In the genomic region with DNA sequence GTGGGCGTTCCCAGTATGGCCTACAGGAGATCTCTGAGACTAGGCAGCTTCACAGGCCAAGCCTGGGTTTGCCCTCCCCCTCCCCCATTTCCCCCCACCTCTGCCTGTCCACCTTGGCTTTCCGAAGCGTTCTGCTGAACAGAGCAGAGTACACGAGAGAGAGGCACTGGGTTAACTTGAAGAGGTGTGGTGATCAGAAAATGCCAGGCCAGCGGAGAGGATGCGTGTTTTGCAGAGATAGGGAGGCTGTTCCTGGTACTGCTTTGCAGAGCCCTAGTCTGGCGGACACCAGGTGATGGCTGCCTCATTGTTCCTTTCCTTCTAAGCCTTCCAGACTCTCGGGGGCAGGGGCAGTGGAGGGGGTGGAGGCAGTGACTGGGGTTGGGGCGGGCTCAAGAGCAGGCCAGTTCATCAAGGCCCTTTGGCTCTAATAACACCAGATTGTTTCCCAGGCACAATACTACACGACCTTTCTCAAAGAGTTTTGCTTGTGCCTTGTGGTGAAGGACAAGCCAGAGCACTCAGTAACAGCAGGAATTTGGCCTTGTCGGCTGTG, we compare ENCODE assay signal across 11 mouse cellular contexts. TPM values are rescaled to one million over a fixed set of nuclear protein-coding genes. Genes with fewer than 3 reads are reported as not detected.
A peak's percentile ranks its signal among the peaks of the same experiment; 100 is the strongest.
DNase-seq lines count a peak whose midpoint lies in the region; ATAC-seq lines count a peak whose summit lies in the region.
"Had no signal": no experiment of that assay in that cellular context is flagged by ENCODE, and none has a peak within 500 bp of the region (broad histone marks: within the 10 kb centered on the region; RNA-seq: fewer than 3 reads in every experiment).

No protein-coding gene starts in this region.

- no peak overlapping the region for H3K4me3 ChIP-seq in forebrain, embryonic 10.5 days
- no peak overlapping the region for H3K4me3 ChIP-seq in forebrain, embryonic 12.5 days (replicated peaks)
- peak overlapping the region; percentile 37 for H3K4me3 ChIP-seq in liver, embryonic 12.5 days
- H3K4me3 ChIP-seq: forebrain, embryonic 13.5 days; hindbrain, embryonic 10.5 days; midbrain, embryonic 15.5 days had no signal

- no peak overlapping the region for H3K4me2 ChIP-seq in forebrain, embryonic 12.5 days
- H3K4me2 ChIP-seq in liver, embryonic 12.5 days, result peak overlapping the region; percentile 58
- H3K4me2 ChIP-seq: forebrain, embryonic 13.5 days; midbrain, embryonic 15.5 days had no signal

- ATAC-seq in forebrain, embryonic 12.5 days (ENCODE audit: low FRiP score), result no peak
- ATAC-seq in liver, embryonic 12.5 days, result peak; percentile 94
- ATAC-seq: forebrain, embryonic 13.5 days; midbrain, embryonic 15.5 days had no signal

- WGBS in forebrain, embryonic 10.5 days, result 65% methylated on average over 11 of the region's 11 CpGs
- WGBS in forebrain, embryonic 12.5 days, result 70% methylated on average over 11 of the region's 11 CpGs
- 16% methylated on average over 11 of the region's 11 CpGs for WGBS in liver, embryonic 12.5 days (ENCODE audit: insufficient replicate concordance)

- peak overlapping the region; percentile 75 for H3K27ac ChIP-seq in forebrain, embryonic 10.5 days
- no peak overlapping the region for H3K27ac ChIP-seq in forebrain, embryonic 12.5 days
- H3K27ac ChIP-seq in liver, embryonic 12.5 days, result peak overlapping the region; percentile 99
- H3K27ac ChIP-seq: forebrain, embryonic 13.5 days; midbrain, embryonic 15.5 days had no signal

- no peaks in the 10 kb centered on the region for H3K27me3 ChIP-seq in forebrain, embryonic 10.5 days (ENCODE audit: poor library complexity, severe bottlenecking)
- H3K27me3 ChIP-seq in forebrain, embryonic 12.5 days, result no peaks in the 10 kb centered on the region
- no peaks in the 10 kb centered on the region for H3K27me3 ChIP-seq in liver, embryonic 12.5 days (replicated peaks)
- H3K27me3 ChIP-seq: forebrain, embryonic 13.5 days; midbrain, embryonic 15.5 days had no signal

- H3K9ac ChIP-seq in forebrain, embryonic 12.5 days, result no peak overlapping the region
- peak overlapping the region; percentile 86 for H3K9ac ChIP-seq in liver, embryonic 12.5 days
- H3K9ac ChIP-seq: forebrain, embryonic 13.5 days; midbrain, embryonic 15.5 days had no signal

- peaks cover 7% of the 10 kb centered on the region; the same call in 1 of the 2 replicates for H3K4me1 ChIP-seq in forebrain, embryonic 10.5 days
- H3K4me1 ChIP-seq in forebrain, embryonic 12.5 days, result no peaks in the 10 kb centered on the region; the same call in 1 of the 2 replicates
- peaks cover 79% of the 10 kb centered on the region for H3K4me1 ChIP-seq in liver, embryonic 12.5 days
- H3K4me1 ChIP-seq: forebrain, embryonic 13.5 days; midbrain, embryonic 15.5 days had no signal

- no peaks in the 10 kb centered on the region for H3K9me3 ChIP-seq in forebrain, embryonic 10.5 days
- no peaks in the 10 kb centered on the region for H3K9me3 ChIP-seq in forebrain, embryonic 12.5 days
- no peaks in the 10 kb centered on the region for H3K9me3 ChIP-seq in liver, embryonic 12.5 days (replicated peaks)
- H3K9me3 ChIP-seq: forebrain, embryonic 13.5 days; hindbrain, embryonic 10.5 days; midbrain, embryonic 15.5 days had no signal

- no peak for DNase-seq in forebrain, embryonic 10.5 days (ENCODE audit: extremely low spot score, low spot score)
- peak; percentile 69 for DNase-seq in spleen, adult 12 weeks (ENCODE audit: low spot score)
- DNase-seq in spleen, adult 18-20 months, result no peak
- no peak for DNase-seq in neural tube, embryonic 10.5 days (ENCODE audit: extremely low spot score, low spot score)
- no peak for DNase-seq in right cerebral cortex, postnatal 25 days
- no peak for DNase-seq in cerebellum, postnatal 36 days

- H3K36me3 ChIP-seq in forebrain, embryonic 10.5 days (replicated peaks), result no peaks in the 10 kb centered on the region
- no peaks in the 10 kb centered on the region for H3K36me3 ChIP-seq in forebrain, embryonic 12.5 days (replicated peaks)
- no peaks in the 10 kb centered on the region for H3K36me3 ChIP-seq in liver, embryonic 12.5 days
- H3K36me3 ChIP-seq: hindbrain, embryonic 10.5 days; midbrain, embryonic 15.5 days had no signal

RNA-seq across cellular contexts. Expression of a gene that starts 27.8 kb away (rescaled TPM):
- polyA plus RNA-seq in forebrain, embryonic 10.5 days (2016; fragmentation: Nextera tagmentation; extraction: Ambion mirVana), result 57.2 and 57.9 TPM in 2 replicates
- polyA plus RNA-seq in forebrain, embryonic 12.5 days (2016; fragmentation: Nextera tagmentation; extraction: Ambion mirVana), result 61.6 and 63.1 TPM in 2 replicates
- polyA plus RNA-seq in liver, embryonic 12.5 days (2016; fragmentation: Nextera tagmentation; extraction: Ambion mirVana), result 76.2 and 78.4 TPM in 2 replicates
